Mouse (Mus musculus): ENCODE data around the gene Nlrp6.

DNA sequence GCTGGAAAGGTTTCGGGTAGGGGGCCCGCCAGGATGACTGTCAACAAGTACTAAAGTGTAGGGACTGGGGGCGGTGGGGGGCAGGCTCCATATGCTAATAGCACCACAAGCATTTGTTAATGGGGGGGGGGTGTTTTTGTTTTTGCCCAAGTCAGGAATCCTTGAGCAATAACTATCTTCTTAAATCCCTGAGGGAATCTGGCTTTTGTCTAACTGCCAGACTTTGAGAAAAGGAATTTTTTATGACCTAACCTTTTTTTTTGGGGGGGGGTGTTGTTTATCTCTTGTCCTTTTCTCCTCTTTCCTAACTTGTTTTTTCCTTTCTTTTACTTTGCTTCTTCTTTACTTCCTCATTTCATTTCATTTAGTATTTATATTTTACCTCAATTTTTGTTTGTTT is 54.8 kb downstream of the Nlrp6 start:
- no peak for TF ChIP-seq POLR2A (IDR thresholded peaks at IDR 0.05; ENCODE audit: insufficient read depth, low read depth, low read length)
- no peak for TF ChIP-seq CTCF (IDR thresholded peaks at IDR 0.05)

Measured in heart, adult 2 months (tissue).